Mouse (Mus musculus): Measurements from ENCODE around the gene Gse1. TPM values are rescaled to one million over a fixed set of nuclear protein-coding genes. Genes with fewer than 3 reads are reported as not detected.

Gse1 gene
- total and polyA plus RNA-seq, 3 experiments, result 23.6 to 128 (median 66.9) TPM

GRCm38 (mm10) chr8:120408241-120409215 is 180.3 kb downstream of the Gse1 start:
- Histone ChIP-seq H3K79me2 (ENCODE audit: control insufficient read depth, insufficient read depth, low read length, poor library complexity) (no peaks in the 10 kb centered on the region), H3K36me3 (ENCODE audit: control insufficient read depth in 1 of 2, insufficient read depth in 2 of 2, low read length in 2 of 2) (peaks cover 0 to 2% of the 10 kb centered on the region in 2 experiments; a peak in 1 of 4 replicates), H3K27ac (ENCODE audit: control insufficient read depth, low read depth, low read length) (no peak overlapping the region), H3K27me3 (ENCODE audit: control insufficient read depth in 1 of 2, insufficient read depth in 2 of 2, low read length in 2 of 2) (no peaks in the 10 kb centered on the region), H3K9me3 (replicated peaks; ENCODE audit: insufficient read depth, low read length) (no peaks in the 10 kb centered on the region), H3K4me1 (ENCODE audit: control insufficient read depth in 1 of 2, insufficient read depth in 2 of 2, low read length in 2 of 2) (peaks cover 0 to 6% of the 10 kb centered on the region in 2 experiments; a peak in 2 of 4 replicates), H3K9ac (ENCODE audit: control insufficient read depth, low read depth, low read length, poor library complexity, severe bottlenecking) (no peak overlapping the region), H3K4me3 (ENCODE audit: control insufficient read depth in 1 of 2, insufficient read depth in 1 of 2, low read depth in 2 of 2, low read length in 2 of 2) (no peak overlapping the region)
- no peak for TF ChIP-seq ZC3H11A (IDR thresholded peaks at IDR 0.05; ENCODE audit: low read depth, low read length)
- peak in 1 of 3 experiments; percentile 5; a peak in 2 of 6 replicates for TF ChIP-seq CTCF (IDR thresholded peaks at IDR 0.05 in 2 of 3, conservative IDR thresholded peaks at IDR 0.05 in 1 of 3; ENCODE audit: control insufficient read depth in 1 of 3, insufficient read depth in 1 of 3, low read depth in 2 of 3, low read length in 3 of 3, poor library complexity in 1 of 3, severe bottlenecking in 1 of 3)
- no peak for TF ChIP-seq MAX (IDR thresholded peaks at IDR 0.05; ENCODE audit: low read length)
- no peak for TF ChIP-seq TCF12 (IDR thresholded peaks at IDR 0.05; ENCODE audit: low read depth, low read length)
- no peak for TF ChIP-seq POLR2AphosphoS5 (IDR thresholded peaks at IDR 0.05; ENCODE audit: borderline replicate concordance, low read depth, low read length)
- no peak for DNase-seq (ENCODE audit: low read depth, low spot score)

DNA sequence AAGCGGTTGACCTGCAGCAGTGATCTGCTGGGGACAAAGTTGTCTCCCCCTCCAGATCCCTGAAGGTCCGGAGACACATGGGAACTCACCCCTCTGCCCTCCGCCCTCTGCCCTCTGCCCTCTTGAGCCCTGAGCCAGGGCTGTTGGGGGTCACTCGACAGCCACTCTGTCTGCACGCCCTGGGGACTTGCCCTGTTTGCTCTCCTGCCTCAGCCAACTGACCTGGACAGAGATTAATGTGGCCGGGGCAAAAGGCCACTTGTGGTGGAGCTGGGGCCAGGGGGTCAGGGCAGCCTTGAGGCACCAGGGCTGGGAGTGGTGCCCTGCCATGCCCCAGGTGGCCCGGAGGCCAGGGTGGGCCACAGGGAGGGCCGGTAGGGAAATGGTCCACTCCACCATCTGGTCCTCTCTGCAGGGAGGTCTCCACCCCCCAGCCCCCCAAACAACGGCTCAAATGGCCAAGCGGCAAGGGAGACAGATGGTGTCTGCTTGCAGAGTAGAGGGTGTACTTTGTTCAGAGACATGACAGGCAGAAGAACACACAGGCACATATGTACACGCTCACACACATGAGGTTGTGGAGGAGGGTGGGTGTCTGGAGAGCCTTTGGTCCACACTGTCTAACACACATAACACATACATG is 181.2 kb downstream of the Gse1 start:
- no peak for DNase-seq (ENCODE audit: low read depth, low spot score)
- Histone ChIP-seq H3K27ac (ENCODE audit: control insufficient read depth, low read depth, low read length) (no peak overlapping the region), H3K9me3 (replicated peaks; ENCODE audit: insufficient read depth, low read length) (no peaks in the 10 kb centered on the region), H3K4me3 (ENCODE audit: control insufficient read depth in 1 of 2, insufficient read depth in 1 of 2, low read depth in 2 of 2, low read length in 2 of 2) (no peak overlapping the region), H3K9ac (ENCODE audit: control insufficient read depth, low read depth, low read length, poor library complexity, severe bottlenecking) (no peak overlapping the region), H3K79me2 (ENCODE audit: control insufficient read depth, insufficient read depth, low read length, poor library complexity) (no peaks in the 10 kb centered on the region), H3K27me3 (ENCODE audit: control insufficient read depth in 1 of 2, insufficient read depth in 2 of 2, low read length in 2 of 2) (no peaks in the 10 kb centered on the region), H3K36me3 (ENCODE audit: control insufficient read depth in 1 of 2, insufficient read depth in 2 of 2, low read length in 2 of 2) (no peaks in the 10 kb centered on the region), H3K4me1 (ENCODE audit: control insufficient read depth in 1 of 2, insufficient read depth in 2 of 2, low read length in 2 of 2) (0 out of 4 replicates have a peak, but pooled peaks cover 0 to 3% of the 10 kb centered on the region in 2 experiments)
- TF ChIP-seq TAL1 (IDR thresholded peaks at IDR 0.05; ENCODE audit: low read length) (no peak), UBTF (IDR thresholded peaks at IDR 0.05; ENCODE audit: borderline replicate concordance, insufficient read depth, low read depth, low read length) (no peak)

- no peaks in the 10 kb centered on the region for H3K79me2 ChIP-seq (ENCODE audit: control insufficient read depth, insufficient read depth, low read length, poor library complexity)
- no peaks in the 10 kb centered on the region for H3K9me3 ChIP-seq (replicated peaks; ENCODE audit: insufficient read depth, low read length)
- no peaks in the 10 kb centered on the region for H3K36me3 ChIP-seq (ENCODE audit: control insufficient read depth in 1 of 2, insufficient read depth in 2 of 2, low read length in 2 of 2)
- 0 out of 4 replicates have a peak, but pooled peaks cover 0 to 3% of the 10 kb centered on the region in 2 experiments for H3K4me1 ChIP-seq (ENCODE audit: control insufficient read depth in 1 of 2, insufficient read depth in 2 of 2, low read length in 2 of 2)
- no peak for DNase-seq (ENCODE audit: low read depth, low spot score)
- TF ChIP-seq POLR2AphosphoS5 (IDR thresholded peaks at IDR 0.05; ENCODE audit: borderline replicate concordance, low read depth, low read length) (no peak), MEF2A (IDR thresholded peaks at IDR 0.05; ENCODE audit: extremely low read depth, insufficient replicate concordance, low read depth, low read length, poor library complexity, severe bottlenecking) (no peak), TCF12 (IDR thresholded peaks at IDR 0.05; ENCODE audit: low read depth, low read length) (no peak), MYC (IDR thresholded peaks at IDR 0.05; ENCODE audit: low read depth, low read length) (no peak), GATA1 (IDR thresholded peaks at IDR 0.05; ENCODE audit: low read depth, low read length) (no peak), SIN3A (IDR thresholded peaks at IDR 0.05; ENCODE audit: low read length) (no peak), ZMIZ1 (IDR thresholded peaks at IDR 0.05; ENCODE audit: low read depth, low read length) (no peak), HCFC1 (IDR thresholded peaks at IDR 0.05; ENCODE audit: low read depth, low read length) (no peak), RAD21 (IDR thresholded peaks at IDR 0.05; ENCODE audit: low read depth, low read length) (no peak), CHD2 (IDR thresholded peaks at IDR 0.05; ENCODE audit: low read length) (no peak), CHD1 (IDR thresholded peaks at IDR 0.05; ENCODE audit: low read depth, low read length) (no peak), EP300 (IDR thresholded peaks at IDR 0.05; ENCODE audit: low read depth in 1 of 2, low read length in 2 of 2) (no peak), GABPA (IDR thresholded peaks at IDR 0.05; ENCODE audit: low read depth, low read length) (no peak), MXI1 (IDR thresholded peaks at IDR 0.05; ENCODE audit: low read depth, low read length) (no peak)
- H3K4me3 ChIP-seq (ENCODE audit: control insufficient read depth in 1 of 2, insufficient read depth in 1 of 2, low read depth in 2 of 2, low read length in 2 of 2), result no peak overlapping the region
- no peaks in the 10 kb centered on the region for H3K27me3 ChIP-seq (ENCODE audit: control insufficient read depth in 1 of 2, insufficient read depth in 2 of 2, low read length in 2 of 2)
- no peak overlapping the region for H3K9ac ChIP-seq (ENCODE audit: control insufficient read depth, low read depth, low read length, poor library complexity, severe bottlenecking)
- H3K27ac ChIP-seq (ENCODE audit: control insufficient read depth, low read depth, low read length), result no peak overlapping the region
Observed at GRCm38 (mm10) chr8:120411059-120411458, 182.8 kb downstream of the Gse1 start.

Measured in MEL (cell line).